Comparison of ENCODE assay signal across 30 mouse cellular contexts in the genomic region with DNA sequence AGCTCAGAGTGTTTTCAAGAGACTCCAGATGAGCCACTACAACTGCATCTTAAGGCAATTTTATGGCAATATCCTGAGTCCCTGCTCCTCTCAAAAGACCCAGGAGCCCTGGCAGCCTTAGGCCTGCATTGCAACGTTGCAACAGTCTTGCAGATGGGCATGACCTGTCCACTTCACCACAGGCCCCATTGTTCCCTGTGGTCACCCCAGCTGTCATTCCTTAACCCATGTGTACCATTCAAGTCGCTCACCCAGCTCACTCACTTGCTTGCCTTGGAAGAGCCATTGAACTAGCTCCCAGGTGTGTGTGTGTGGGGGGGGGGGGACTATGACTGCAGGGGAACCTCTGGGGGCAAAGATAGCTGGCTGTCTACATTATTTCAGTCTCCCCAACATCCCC.
A peak's percentile ranks its signal among the peaks of the same experiment; 100 is the strongest.
DNase-seq lines count a peak whose midpoint lies in the region; ATAC-seq and TF ChIP-seq lines count a peak whose summit lies in the region.
"Had no signal": no experiment of that assay in that cellular context is flagged by ENCODE, and none has a peak within 500 bp of the region (broad histone marks: within the 10 kb centered on the region; RNA-seq: fewer than 3 reads in every experiment).

No protein-coding gene starts in this region.

- no peaks in the 10 kb centered on the region; the same call in 1 of the 2 replicates for H3K27me3 ChIP-seq in midbrain, postnatal 0 days (ENCODE audit: insufficient read depth, low read length)
- peaks cover 66% of the 10 kb centered on the region for H3K27me3 ChIP-seq in midbrain, embryonic 13.5 days
- H3K27me3 ChIP-seq in limb, embryonic 10.5 days (ENCODE audit: low read depth, poor library complexity, severe bottlenecking), result peaks cover 99% of the 10 kb centered on the region
- H3K27me3 ChIP-seq: forebrain, embryonic 15.5 days had no signal

- H3K4me1 ChIP-seq in midbrain, postnatal 0 days (ENCODE audit: insufficient read depth, low read length), result no peaks in the 10 kb centered on the region
- no peaks in the 10 kb centered on the region for H3K4me1 ChIP-seq in midbrain, embryonic 13.5 days (replicated peaks)
- H3K4me1 ChIP-seq in limb, embryonic 10.5 days, result peaks cover 25% of the 10 kb centered on the region
- H3K4me1 ChIP-seq: forebrain, embryonic 15.5 days; hindbrain, embryonic 15.5 days; liver, embryonic 12.5 days; midbrain, embryonic 12.5 days; neural tube, embryonic 15.5 days had no signal

- no peak overlapping the region for H3K4me3 ChIP-seq in midbrain, postnatal 0 days (ENCODE audit: low read depth, low read length)
- H3K4me3 ChIP-seq in midbrain, embryonic 13.5 days (replicated peaks), result no peak overlapping the region
- no peak overlapping the region for H3K4me3 ChIP-seq in limb, embryonic 10.5 days
- H3K4me3 ChIP-seq: embryonic facial prominence, embryonic 13.5 days; forebrain, embryonic 10.5 days; forebrain, embryonic 15.5 days; gastrocnemius, adult 2 months; hindbrain, embryonic 10.5 days; hindbrain, embryonic 15.5 days; kidney, embryonic 15.5 days; liver, embryonic 12.5 days; megakaryocyte, embryonic 14.5 days; midbrain, embryonic 12.5 days; neural tube, embryonic 15.5 days had no signal

- no peak overlapping the region for H3K4me2 ChIP-seq in midbrain, postnatal 0 days (ENCODE audit: low read depth, low read length, poor library complexity, severe bottlenecking)
- H3K4me2 ChIP-seq in midbrain, embryonic 13.5 days (replicated peaks), result no peak overlapping the region
- H3K4me2 ChIP-seq: embryonic facial prominence, embryonic 13.5 days; forebrain, embryonic 15.5 days; hindbrain, embryonic 15.5 days; kidney, embryonic 15.5 days; liver, embryonic 12.5 days; midbrain, embryonic 12.5 days; neural tube, embryonic 15.5 days had no signal

- 73% methylated on average over 2 of the region's 2 CpGs for WGBS in midbrain, postnatal 0 days
- 64% methylated on average over 2 of the region's 2 CpGs for WGBS in midbrain, embryonic 13.5 days
- WGBS in limb, embryonic 10.5 days, result 63% methylated on average over 2 of the region's 2 CpGs

- TF ChIP-seq CTCF in midbrain, postnatal 0 days (IDR thresholded peaks at IDR 0.05), result no peak

- ATAC-seq in midbrain, postnatal 0 days (ENCODE audit: low FRiP score), result no peak
- ATAC-seq in midbrain, embryonic 13.5 days, result no peak
- ATAC-seq: CD4-positive, CD25-positive, alpha-beta regulatory T cell, adult 4 months; forebrain, embryonic 15.5 days; liver, embryonic 12.5 days; lung, postnatal 0 days had no signal

- H3K9me3 ChIP-seq in midbrain, postnatal 0 days (ENCODE audit: low read length), result no peaks in the 10 kb centered on the region
- no peaks in the 10 kb centered on the region for H3K9me3 ChIP-seq in midbrain, embryonic 13.5 days
- H3K9me3 ChIP-seq in limb, embryonic 10.5 days (replicated peaks), result no peaks in the 10 kb centered on the region
- H3K9me3 ChIP-seq: embryonic facial prominence, embryonic 13.5 days; forebrain, embryonic 10.5 days; forebrain, embryonic 15.5 days; hindbrain, embryonic 10.5 days; hindbrain, embryonic 15.5 days; kidney, embryonic 15.5 days; liver, embryonic 12.5 days; megakaryocyte, embryonic 14.5 days; midbrain, embryonic 12.5 days; neural tube, embryonic 15.5 days had no signal

- H3K36me3 ChIP-seq in midbrain, postnatal 0 days (ENCODE audit: insufficient read depth, low read length), result no peaks in the 10 kb centered on the region
- no peaks in the 10 kb centered on the region for H3K36me3 ChIP-seq in midbrain, embryonic 13.5 days
- H3K36me3 ChIP-seq in limb, embryonic 10.5 days, result no peaks in the 10 kb centered on the region
- H3K36me3 ChIP-seq: embryonic facial prominence, embryonic 13.5 days; forebrain, embryonic 10.5 days; forebrain, embryonic 15.5 days; hindbrain, embryonic 10.5 days; hindbrain, embryonic 15.5 days; kidney, embryonic 15.5 days; liver, embryonic 12.5 days; midbrain, embryonic 12.5 days; neural tube, embryonic 15.5 days had no signal

- no peak overlapping the region for H3K27ac ChIP-seq in midbrain, postnatal 0 days (ENCODE audit: low read depth, low read length)
- no peak overlapping the region for H3K27ac ChIP-seq in midbrain, embryonic 13.5 days
- H3K27ac ChIP-seq in limb, embryonic 10.5 days, result no peak overlapping the region
- H3K27ac ChIP-seq: embryonic facial prominence, embryonic 13.5 days; forebrain, embryonic 10.5 days; forebrain, embryonic 15.5 days; gastrocnemius, adult 2 months; hindbrain, embryonic 10.5 days; hindbrain, embryonic 15.5 days; kidney, embryonic 15.5 days; liver, embryonic 12.5 days; midbrain, embryonic 12.5 days; neural tube, embryonic 15.5 days had no signal

- peak; percentile 3 for DNase-seq in midbrain, postnatal 0 days (ENCODE audit: low spot score)
- DNase-seq in cerebellum, adult 8-10 months, result peak; percentile 16
- DNase-seq in cerebellum, postnatal 25 days, result peak; percentile 48 to 55
- no peak for DNase-seq in spleen, adult 12 weeks (ENCODE audit: low spot score)
- no peak for DNase-seq in thymus, postnatal 14 days
- no peak for DNase-seq in limb, embryonic 10.5 days (ENCODE audit: low spot score)
- DNase-seq: adrenal gland, postnatal 36 days; embryo, embryonic 11 days; gastrocnemius, adult 2 months; heart, postnatal 14 days; kidney, adult 18-20 months; kidney, postnatal 25 days; lung, adult 18-20 months; lung, postnatal 4 days; right cerebral cortex, postnatal 25 days; spleen, adult 18-20 months; thymus, postnatal 36 days had no signal

- H3K9ac ChIP-seq in midbrain, postnatal 0 days (replicated peaks; ENCODE audit: low read length, poor library complexity, severe bottlenecking), result no peak overlapping the region
- H3K9ac ChIP-seq in midbrain, embryonic 13.5 days (replicated peaks), result no peak overlapping the region
- H3K9ac ChIP-seq: embryonic facial prominence, embryonic 13.5 days; forebrain, embryonic 15.5 days; hindbrain, embryonic 15.5 days; kidney, embryonic 15.5 days; liver, embryonic 12.5 days; midbrain, embryonic 12.5 days; neural tube, embryonic 15.5 days had no signal

Comparison
In these comparisons a context has a peak if more than half of its experiments do, and no peak if none do; other contexts are left out.
1. DNase-seq: peak in midbrain, postnatal 0 days (single experiment), cerebellum, adult 8-10 months (single experiment) and cerebellum, postnatal 25 days (2 of 2); none in spleen, adult 12 weeks (single experiment), thymus, postnatal 14 days (single experiment) and limb, embryonic 10.5 days (single experiment).